Mouse (Mus musculus): Measurements from ENCODE around the gene Scyl1. TPM values are rescaled to one million over a fixed set of nuclear protein-coding genes. Genes with fewer than 3 reads are reported as not detected.

Gene Scyl1
- total and polyA plus RNA-seq, 2 experiments = 28.9 to 46.6 TPM

DNA sequence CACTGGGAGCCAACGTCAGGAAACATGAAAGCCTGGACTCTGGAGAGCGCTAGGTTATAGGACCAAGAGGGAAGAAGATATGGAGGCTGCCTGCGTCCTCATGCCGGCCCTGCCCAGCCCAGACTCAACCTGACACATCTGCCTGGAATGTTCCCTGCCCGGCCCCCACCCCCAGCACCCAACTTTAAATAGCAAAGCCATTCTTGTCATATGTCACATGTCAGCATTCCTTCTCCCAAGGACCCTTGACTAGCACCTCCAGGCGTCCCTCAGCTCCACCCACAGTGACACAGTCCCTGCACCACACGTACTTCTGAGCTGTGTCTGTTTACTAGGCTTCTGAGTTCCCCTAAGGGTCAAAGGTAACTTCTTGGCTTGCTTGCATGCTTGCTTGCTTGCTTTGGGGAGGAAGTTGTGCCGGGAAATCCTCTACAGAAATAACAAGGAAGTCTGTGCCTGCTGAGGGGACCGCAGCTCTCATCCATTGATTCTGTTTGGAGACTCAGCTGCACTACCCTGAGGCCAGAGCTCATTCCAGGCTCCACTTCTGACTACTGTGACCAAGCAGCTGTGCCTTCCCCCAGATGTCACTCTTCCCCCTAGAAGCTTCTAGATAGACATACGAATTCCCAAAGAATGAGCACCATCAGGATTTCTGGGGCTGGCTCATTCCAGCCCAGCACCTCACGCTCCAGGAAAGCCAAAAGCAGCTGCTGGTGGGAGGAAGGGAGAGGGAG lies 39.1 kb upstream of the Scyl1 start:
- H3K27ac ChIP-seq (replicated peaks; ENCODE audit: insufficient read depth, low read depth, low read length) = peak overlapping the region; percentile 65
- TF ChIP-seq CTCF (IDR thresholded peaks at IDR 0.05; ENCODE audit: low read depth, low read length) (no peak), POLR2A (IDR thresholded peaks at IDR 0.05; ENCODE audit: extremely low read depth, insufficient read depth, low read length) (no peak)
- peaks cover 20% of the 10 kb centered on the region for H3K4me1 ChIP-seq (ENCODE audit: control insufficient read depth, insufficient read depth, low read length)
- H3K4me3 ChIP-seq (ENCODE audit: insufficient read depth, low read depth, low read length) = no peak overlapping the region
- peak; percentile 51 for DNase-seq (ENCODE audit: extremely low read depth, low read depth, low spot score)
- no peaks in the 10 kb centered on the region for H3K36me3 ChIP-seq (ENCODE audit: control insufficient read depth, insufficient read depth, low read length)
- WGBS = 68% methylated on average over 11 of the region's 11 CpGs
- H3K27me3 ChIP-seq (ENCODE audit: control insufficient read depth, insufficient read depth, low read length) = no peaks in the 10 kb centered on the region
- H3K79me2 ChIP-seq (ENCODE audit: control insufficient read depth, insufficient read depth, low read length) = no peaks in the 10 kb centered on the region
- no peak overlapping the region for H3K9ac ChIP-seq (ENCODE audit: low read depth, low read length)

DNA sequence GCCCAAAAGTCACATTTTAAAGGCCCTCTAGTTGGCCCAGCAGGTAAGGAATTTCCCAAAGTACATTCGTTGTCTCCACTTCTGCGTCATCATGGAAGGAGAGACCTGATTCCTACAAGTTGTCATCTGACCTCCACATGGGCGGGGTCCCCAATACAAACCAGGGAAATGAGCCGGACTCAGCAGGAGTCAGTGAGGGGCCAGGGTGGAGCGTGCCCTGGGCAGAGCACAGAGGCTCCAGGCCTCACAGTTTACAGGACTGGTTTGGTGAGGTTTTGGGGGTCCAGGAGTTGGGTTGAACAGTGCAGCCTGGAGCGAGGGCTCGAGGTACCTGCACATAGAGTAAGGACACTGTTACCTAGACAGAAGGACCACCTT lies 38.5 kb upstream of the Scyl1 start:
- no peak for DNase-seq (ENCODE audit: extremely low read depth, low read depth, low spot score)
- 85% methylated on average over 7 of the region's 7 CpGs for WGBS
- Histone ChIP-seq H3K27ac (replicated peaks; ENCODE audit: insufficient read depth, low read depth, low read length) (peak overlapping the region; percentile 65), H3K36me3 (ENCODE audit: control insufficient read depth, insufficient read depth, low read length) (no peaks in the 10 kb centered on the region), H3K4me3 (ENCODE audit: insufficient read depth, low read depth, low read length) (no peak overlapping the region), H3K79me2 (ENCODE audit: control insufficient read depth, insufficient read depth, low read length) (no peaks in the 10 kb centered on the region), H3K27me3 (ENCODE audit: control insufficient read depth, insufficient read depth, low read length) (no peaks in the 10 kb centered on the region), H3K4me1 (ENCODE audit: control insufficient read depth, insufficient read depth, low read length) (peaks cover 18% of the 10 kb centered on the region), H3K9ac (ENCODE audit: low read depth, low read length) (no peak overlapping the region)
- TF ChIP-seq CTCF (IDR thresholded peaks at IDR 0.05; ENCODE audit: low read depth, low read length) = no peak
- TF ChIP-seq POLR2A (IDR thresholded peaks at IDR 0.05; ENCODE audit: extremely low read depth, insufficient read depth, low read length) = no peak

DNA sequence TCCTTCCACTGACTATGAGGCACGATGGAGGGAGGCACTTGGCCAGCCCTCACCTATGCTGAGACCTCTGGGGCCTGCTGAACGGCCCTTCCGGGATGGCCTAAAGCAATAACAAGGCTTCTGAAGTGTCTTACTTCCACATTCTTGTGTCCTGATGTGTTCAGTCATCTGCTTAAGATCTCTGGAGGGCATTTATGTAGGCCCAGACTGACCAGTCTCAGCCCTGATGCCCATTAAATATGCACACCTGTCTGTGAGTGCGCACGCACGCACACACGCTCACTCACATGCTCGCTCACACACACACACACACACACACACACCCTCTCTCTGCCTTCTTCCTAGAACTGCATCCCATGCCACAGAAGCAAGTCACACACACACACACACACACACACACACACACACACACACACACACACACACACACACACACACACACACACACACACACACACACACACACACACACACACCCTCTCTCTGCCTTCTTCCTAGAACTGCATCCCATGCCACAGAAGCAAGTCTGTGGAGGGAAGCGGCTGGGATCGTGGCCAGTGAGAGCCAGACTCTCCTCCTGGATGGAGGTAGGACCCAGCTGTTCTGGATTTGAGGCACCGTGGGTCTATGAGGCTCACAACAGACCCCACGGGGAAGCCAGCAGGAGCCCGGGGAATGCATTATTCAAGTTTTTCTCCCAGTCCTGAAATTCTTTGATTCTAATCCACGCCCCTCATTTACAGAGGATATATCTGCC lies 37.9 kb upstream of the Scyl1 start:
- 88% methylated on average over 14 of the region's 14 CpGs for WGBS
- DNase-seq (ENCODE audit: extremely low read depth, low read depth, low spot score) = no peak
- no peak overlapping the region for H3K27ac ChIP-seq (replicated peaks; ENCODE audit: insufficient read depth, low read depth, low read length)
- H3K36me3 ChIP-seq (ENCODE audit: control insufficient read depth, insufficient read depth, low read length) = no peaks in the 10 kb centered on the region
- no peak overlapping the region for H3K4me3 ChIP-seq (ENCODE audit: insufficient read depth, low read depth, low read length)
- H3K4me1 ChIP-seq (ENCODE audit: control insufficient read depth, insufficient read depth, low read length) = peaks cover 20% of the 10 kb centered on the region
- no peaks in the 10 kb centered on the region for H3K27me3 ChIP-seq (ENCODE audit: control insufficient read depth, insufficient read depth, low read length)
- no peaks in the 10 kb centered on the region for H3K79me2 ChIP-seq (ENCODE audit: control insufficient read depth, insufficient read depth, low read length)
- no peak for TF ChIP-seq POLR2A (IDR thresholded peaks at IDR 0.05; ENCODE audit: extremely low read depth, insufficient read depth, low read length)
- no peak for TF ChIP-seq CTCF (IDR thresholded peaks at IDR 0.05; ENCODE audit: low read depth, low read length)
- no peak overlapping the region for H3K9ac ChIP-seq (ENCODE audit: low read depth, low read length)

DNA sequence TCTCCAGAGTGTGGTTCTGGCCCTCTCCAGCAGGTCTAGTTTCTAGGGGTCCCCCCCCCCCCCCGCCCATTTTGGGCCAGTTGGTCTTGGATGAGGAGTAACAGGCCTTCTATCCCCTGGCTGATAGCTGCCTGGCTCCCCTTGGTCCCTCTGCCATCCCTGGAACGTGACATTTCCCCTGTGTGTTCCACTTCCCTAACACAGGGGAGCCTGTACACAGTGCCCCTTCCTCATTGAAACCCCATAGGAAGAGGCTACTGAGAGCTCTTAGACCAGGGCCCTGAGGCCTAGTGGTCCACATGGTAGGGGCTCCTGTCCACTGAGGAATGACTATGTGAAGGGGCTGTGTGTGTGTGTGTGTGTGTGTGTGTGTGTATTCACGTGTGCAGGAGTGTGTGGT lies 36.5 kb upstream of the Scyl1 start:
- no peak overlapping the region for H3K4me3 ChIP-seq (ENCODE audit: insufficient read depth, low read depth, low read length)
- WGBS = 72% methylated on average over 3 of the region's 3 CpGs
- H3K36me3 ChIP-seq (ENCODE audit: control insufficient read depth, insufficient read depth, low read length) = no peaks in the 10 kb centered on the region
- no peak overlapping the region for H3K9ac ChIP-seq (ENCODE audit: low read depth, low read length)
- DNase-seq (ENCODE audit: extremely low read depth, low read depth, low spot score) = no peak
- peak overlapping the region; percentile 11; the same call in 1 of the 2 replicates for H3K27ac ChIP-seq (replicated peaks; ENCODE audit: insufficient read depth, low read depth, low read length)
- H3K27me3 ChIP-seq (ENCODE audit: control insufficient read depth, insufficient read depth, low read length) = no peaks in the 10 kb centered on the region
- peaks cover 21% of the 10 kb centered on the region for H3K4me1 ChIP-seq (ENCODE audit: control insufficient read depth, insufficient read depth, low read length)
- no peaks in the 10 kb centered on the region for H3K79me2 ChIP-seq (ENCODE audit: control insufficient read depth, insufficient read depth, low read length)
- no peak for TF ChIP-seq CTCF (IDR thresholded peaks at IDR 0.05; ENCODE audit: low read depth, low read length)
- no peak for TF ChIP-seq POLR2A (IDR thresholded peaks at IDR 0.05; ENCODE audit: extremely low read depth, insufficient read depth, low read length)

DNA sequence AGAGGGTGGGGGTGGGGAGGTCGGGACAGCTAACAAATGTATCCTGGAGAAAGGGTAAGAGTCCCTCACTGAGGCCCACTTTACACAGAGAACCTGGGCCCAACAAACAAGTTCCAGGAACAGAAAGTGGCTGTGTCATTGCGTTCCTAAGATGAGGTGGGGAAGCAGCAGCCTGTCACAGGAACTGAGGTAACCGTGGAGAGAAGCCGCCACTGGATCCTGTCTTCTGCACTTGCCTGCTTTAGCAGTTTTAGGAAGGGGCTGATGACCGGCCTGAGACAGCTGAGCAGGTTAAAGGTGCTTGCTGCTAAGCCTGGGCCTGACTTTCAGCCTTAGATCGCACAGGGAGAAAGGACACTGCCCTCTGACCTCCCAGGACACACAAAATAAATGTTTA lies 35.6 kb upstream of the Scyl1 start:
- Histone ChIP-seq H3K9ac (ENCODE audit: low read depth, low read length) (peak overlapping the region; percentile 41; the same call in 1 of the 2 replicates), H3K4me1 (ENCODE audit: control insufficient read depth, insufficient read depth, low read length) (peaks cover 20% of the 10 kb centered on the region), H3K27ac (replicated peaks; ENCODE audit: insufficient read depth, low read depth, low read length) (peak overlapping the region; percentile 86), H3K27me3 (ENCODE audit: control insufficient read depth, insufficient read depth, low read length) (no peaks in the 10 kb centered on the region), H3K4me3 (ENCODE audit: insufficient read depth, low read depth, low read length) (no peak overlapping the region), H3K79me2 (ENCODE audit: control insufficient read depth, insufficient read depth, low read length) (no peaks in the 10 kb centered on the region), H3K36me3 (ENCODE audit: control insufficient read depth, insufficient read depth, low read length) (no peaks in the 10 kb centered on the region)
- TF ChIP-seq POLR2A (IDR thresholded peaks at IDR 0.05; ENCODE audit: extremely low read depth, insufficient read depth, low read length) = no peak
- no peak for TF ChIP-seq CTCF (IDR thresholded peaks at IDR 0.05; ENCODE audit: low read depth, low read length)
- peak; percentile 74 for DNase-seq (ENCODE audit: extremely low read depth, low read depth, low spot score)
- 27% methylated on average over 6 of the region's 6 CpGs for whole genome bisulfite sequencing
